8 mouse cellular contexts compared by ENCODE assay signal in the genomic region with DNA sequence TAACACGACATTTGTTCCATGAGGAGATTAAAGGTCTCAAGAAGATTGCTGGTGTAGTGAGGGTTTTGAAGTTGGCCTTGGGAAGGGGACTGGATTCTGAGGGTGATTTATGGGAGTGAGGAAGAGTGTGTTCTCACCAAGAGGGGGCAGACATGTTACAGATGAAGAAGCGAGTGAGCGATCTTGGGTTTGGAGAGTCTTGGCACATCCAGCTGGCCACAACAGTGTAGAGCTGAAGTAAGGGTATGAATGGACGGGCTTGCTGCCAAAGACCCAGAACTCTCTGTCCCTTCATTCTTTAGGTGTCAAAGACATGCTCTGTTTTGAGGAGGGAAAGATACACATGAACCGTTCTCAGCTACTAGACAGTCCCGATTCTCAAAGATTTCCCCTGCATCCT. TPM values are rescaled to one million over a fixed set of nuclear protein-coding genes. Genes with fewer than 3 reads are reported as not detected.
DNase-seq lines count a peak whose midpoint lies in the region; ATAC-seq lines count a peak whose summit lies in the region.
"Had no signal": no experiment of that assay in that cellular context is flagged by ENCODE, and none has a peak within 500 bp of the region (broad histone marks: within the 10 kb centered on the region; RNA-seq: fewer than 3 reads in every experiment).

No protein-coding gene starts in this region.

- WGBS in midbrain, embryonic 16.5 days = 69% methylated on average over 6 of the region's 6 CpGs
- WGBS in midbrain, embryonic 10.5 days = 88% methylated on average over 6 of the region's 6 CpGs

- no peak for DNase-seq in midbrain, embryonic 10.5 days (ENCODE audit: low spot score)
- peak; percentile 16 to 46 for DNase-seq in cerebellum, postnatal 25 days
- DNase-seq in heart, adult 9 months (ENCODE audit: low spot score in 2 of 2) = peak; percentile 82
- DNase-seq in layer of hippocampus, adult 9-10 months (ENCODE audit: low spot score) = peak; percentile 42
- DNase-seq in T-cell, adult 2 months (ENCODE audit: low spot score) = no peak

- H3K9ac ChIP-seq in midbrain, embryonic 16.5 days (ENCODE audit: low read depth, low read length) = no peak overlapping the region
- H3K9ac ChIP-seq: limb, embryonic 13.5 days had no signal

- H3K36me3 ChIP-seq in midbrain, embryonic 16.5 days (ENCODE audit: control insufficient read depth, insufficient read depth, low read length) = no peaks in the 10 kb centered on the region
- no peaks in the 10 kb centered on the region for H3K36me3 ChIP-seq in midbrain, embryonic 10.5 days
- H3K36me3 ChIP-seq: limb, embryonic 13.5 days had no signal

- H3K9me3 ChIP-seq in midbrain, embryonic 16.5 days (replicated peaks; ENCODE audit: control insufficient read depth, low read length, poor library complexity, severe bottlenecking) = no peaks in the 10 kb centered on the region
- no peaks in the 10 kb centered on the region for H3K9me3 ChIP-seq in midbrain, embryonic 10.5 days (replicated peaks)
- H3K9me3 ChIP-seq: limb, embryonic 13.5 days had no signal

- no peaks in the 10 kb centered on the region for H3K4me1 ChIP-seq in midbrain, embryonic 16.5 days (ENCODE audit: control insufficient read depth, insufficient read depth, low read length)
- no peaks in the 10 kb centered on the region for H3K4me1 ChIP-seq in midbrain, embryonic 10.5 days

- 0 out of 2 replicates have a peak, but pooled peaks have one; percentile 56 for ATAC-seq in midbrain, embryonic 16.5 days
- ATAC-seq in megakaryocyte progenitor cell, adult 5-6 weeks (replicated peaks; ENCODE audit: poor library complexity) = peak; percentile 73

- no peak overlapping the region for H3K4me3 ChIP-seq in midbrain, embryonic 16.5 days (ENCODE audit: low read depth, low read length)
- no peak overlapping the region for H3K4me3 ChIP-seq in midbrain, embryonic 10.5 days
- H3K4me3 ChIP-seq: limb, embryonic 13.5 days had no signal

- H3K4me2 ChIP-seq in midbrain, embryonic 16.5 days (ENCODE audit: low read length) = no peak overlapping the region
- H3K4me2 ChIP-seq: limb, embryonic 13.5 days had no signal

- no peak overlapping the region for H3K27ac ChIP-seq in midbrain, embryonic 16.5 days (ENCODE audit: low read length)
- H3K27ac ChIP-seq in midbrain, embryonic 10.5 days (replicated peaks) = no peak overlapping the region
- H3K27ac ChIP-seq: limb, embryonic 13.5 days had no signal

- H3K27me3 ChIP-seq in midbrain, embryonic 16.5 days (ENCODE audit: control insufficient read depth, insufficient read depth, low read depth, low read length) = no peaks in the 10 kb centered on the region
- H3K27me3 ChIP-seq in midbrain, embryonic 10.5 days (ENCODE audit: low read depth, poor library complexity, severe bottlenecking) = no peaks in the 10 kb centered on the region
- H3K27me3 ChIP-seq: limb, embryonic 13.5 days had no signal

RNA-seq across cellular contexts. Expression of a gene that starts 34.2 kb away (rescaled TPM):
- not detected in 2 replicates for polyA plus RNA-seq in midbrain, embryonic 16.5 days (2015; fragmentation: Nextera tagmentation; extraction: Ambion mirVana)
- not detected in 2 replicates for polyA plus RNA-seq in midbrain, embryonic 10.5 days (2016; fragmentation: Nextera tagmentation; extraction: Ambion mirVana)
- total RNA-seq in megakaryocyte progenitor cell, adult 5-6 weeks (2015) = not detected in 2 replicates
- total RNA-seq in megakaryocyte progenitor cell, adult 5-6 weeks (2017) = not detected in 2 replicates
- polyA plus RNA-seq: limb, embryonic 13.5 days had no signal

Comparison
In these comparisons a context has a peak if more than half of its experiments do, and no peak if none do; other contexts are left out.
1. DNase-seq: peak in cerebellum, postnatal 25 days (2 of 2), heart, adult 9 months (2 of 2) and layer of hippocampus, adult 9-10 months (single experiment); none in midbrain, embryonic 10.5 days (single experiment) and T-cell, adult 2 months (single experiment).